Mouse (Mus musculus): ENCODE results near the gene Rpl41. TPM values are rescaled to one million over a fixed set of nuclear protein-coding genes. Genes with fewer than 3 reads are reported as not detected.
"Not testable (repeated sequence)": the region's sequence is repeated elsewhere in the genome, so short reads cannot be mapped to it uniquely, and the experiment has no call there.

Rpl41 gene
- total RNA-seq, 2 experiments from 2014 or later: 2,845 to 2,862 TPM

GRCm38 (mm10) chr10:128556286-128556685 lies 7.2 kb upstream of the Rpl41 start:
- no peak for DNase-seq

- DNase-seq: not testable (repeated sequence)
These were observed 6.5 kb upstream of the Rpl41 start for GRCm38 (mm10) chr10:128555567-128555966.

GRCm38 (mm10) chr10:128550144-128550823 lies 1.2 kb upstream of the Rpl41 start:
- DNase-seq: not testable (repeated sequence)

- not testable (repeated sequence) for DNase-seq
These were observed 565 bp upstream of the Rpl41 start for GRCm38 (mm10) chr10:128549682-128550057.

- not testable (repeated sequence) for DNase-seq
These were observed 884 bp downstream of the Rpl41 start for GRCm38 (mm10) chr10:128548051-128548791.

- DNase-seq: peak; percentile 94
These were observed 1.6 kb downstream of the Rpl41 start, which contains the start of gene Zc3h10 for GRCm38 (mm10) chr10:128547361-128548032. Zc3h10 (minus strand) TSS chr10:128547774.

- DNase-seq: no peak
These were observed 2.3 kb downstream of the Rpl41 start for GRCm38 (mm10) chr10:128546787-128547186.

- no peak for DNase-seq
These were observed 2.7 kb downstream of the Rpl41 start for GRCm38 (mm10) chr10:128546361-128546760.

- DNase-seq: no peak
These were observed 3.6 kb downstream of the Rpl41 start for GRCm38 (mm10) chr10:128545570-128545898.

GRCm38 (mm10) chr10:128544674-128545569 lies 4.2 kb downstream of the Rpl41 start:
- DNase-seq: no peak

GRCm38 (mm10) chr10:128544151-128544657 lies 4.9 kb downstream of the Rpl41 start:
- no peak for DNase-seq

- DNase-seq: no peak
These were observed 6.0 kb downstream of the Rpl41 start for GRCm38 (mm10) chr10:128543100-128543499.

- no peak for DNase-seq
These were observed 10.7 kb downstream of the Rpl41 start for GRCm38 (mm10) chr10:128538340-128538870.

- peak; percentile 87 to 88 for DNase-seq
These were observed 12.7 kb downstream of the Rpl41 start for GRCm38 (mm10) chr10:128536266-128536940.

- DNase-seq: no peak
These were observed 13.4 kb downstream of the Rpl41 start for GRCm38 (mm10) chr10:128535624-128536265.

GRCm38 (mm10) chr10:128535206-128535605 lies 13.9 kb downstream of the Rpl41 start:
- DNase-seq: no peak

GRCm38 (mm10) chr10:128526366-128527356 lies 22.4 kb downstream of the Rpl41 start:
- DNase-seq: no peak

GRCm38 (mm10) chr10:128525671-128526308 lies 23.3 kb downstream of the Rpl41 start, which contains the start of gene Esyt1:
Esyt1 (minus strand) TSS chr10:128525871.
- peak; percentile 95 to 96 for DNase-seq
